Mouse (Mus musculus): ENCODE results near the gene 4933428G20Rik. TPM values are rescaled to one million over a fixed set of nuclear protein-coding genes. Genes with fewer than 3 reads are reported as not detected.
A peak's percentile ranks its signal among the peaks of the same experiment; 100 is the strongest.

4933428G20Rik gene
- polyA plus RNA-seq, 1 experiment from 2014 or later: 0.54 TPM

GRCm38 (mm10) chr11:97463991-97464390, 36.1 kb downstream of the 4933428G20Rik start:
- Histone ChIP-seq H3K4me3 (no peak overlapping the region), H3K27me3 (replicated peaks; ENCODE audit: low read depth, poor library complexity, severe bottlenecking) (peaks cover 35% of the 10 kb centered on the region), H3K9me3 (no peaks in the 10 kb centered on the region), H3K36me3 (replicated peaks) (peaks cover 88% of the 10 kb centered on the region), H3K27ac (replicated peaks) (no peak overlapping the region), H3K4me1 (peaks cover 9% of the 10 kb centered on the region; the same call in 1 of the 2 replicates)
- 90% methylated on average over 4 of the region's 4 CpGs for WGBS
- DNase-seq (ENCODE audit: low spot score): no peak

- no peak for DNase-seq (ENCODE audit: low spot score)
- Histone ChIP-seq H3K4me1 (peaks cover 9% of the 10 kb centered on the region; the same call in 1 of the 2 replicates), H3K27ac (replicated peaks) (no peak overlapping the region), H3K36me3 (replicated peaks) (peaks cover 96% of the 10 kb centered on the region), H3K27me3 (replicated peaks; ENCODE audit: low read depth, poor library complexity, severe bottlenecking) (peaks cover 35% of the 10 kb centered on the region), H3K4me3 (0 out of 2 replicates have a peak overlapping the region, but pooled peaks have one; percentile 6), H3K9me3 (no peaks in the 10 kb centered on the region)
- 48% methylated on average over 33 of the region's 33 CpGs for WGBS
Measured at GRCm38 (mm10) chr11:97463166-97463565, 37.0 kb downstream of the 4933428G20Rik start.

- Histone ChIP-seq H3K4me3 (no peak overlapping the region), H3K36me3 (replicated peaks) (peaks cover 99% of the 10 kb centered on the region), H3K4me1 (peaks cover 9% of the 10 kb centered on the region; the same call in 1 of the 2 replicates), H3K27ac (replicated peaks) (no peak overlapping the region), H3K9me3 (no peaks in the 10 kb centered on the region), H3K27me3 (replicated peaks; ENCODE audit: low read depth, poor library complexity, severe bottlenecking) (peaks cover 35% of the 10 kb centered on the region)
- DNase-seq (ENCODE audit: low spot score): no peak
- whole genome bisulfite sequencing: 85% methylated on average over 6 of the region's 6 CpGs
Measured at GRCm38 (mm10) chr11:97462538-97462937, 37.6 kb downstream of the 4933428G20Rik start.

- Histone ChIP-seq H3K9me3 (no peaks in the 10 kb centered on the region), H3K4me1 (peaks cover 9% of the 10 kb centered on the region; the same call in 1 of the 2 replicates), H3K27me3 (replicated peaks; ENCODE audit: low read depth, poor library complexity, severe bottlenecking) (peaks cover 35% of the 10 kb centered on the region), H3K4me3 (no peak overlapping the region), H3K27ac (replicated peaks) (no peak overlapping the region), H3K36me3 (replicated peaks) (peaks cover 100% of the 10 kb centered on the region)
- DNase-seq (ENCODE audit: low spot score): no peak
- WGBS: 87% methylated on average over 3 of the region's 3 CpGs
Measured at GRCm38 (mm10) chr11:97461307-97461820, 38.8 kb downstream of the 4933428G20Rik start.

- H3K9me3 ChIP-seq: no peaks in the 10 kb centered on the region
- peaks cover 94% of the 10 kb centered on the region for H3K36me3 ChIP-seq (replicated peaks)
- WGBS: 88% methylated on average over 4 of the region's 4 CpGs
- no peak for DNase-seq (ENCODE audit: low spot score)
- H3K27ac ChIP-seq (replicated peaks): no peak overlapping the region
- peaks cover 7% of the 10 kb centered on the region; the same call in 1 of the 2 replicates for H3K27me3 ChIP-seq (replicated peaks; ENCODE audit: low read depth, poor library complexity, severe bottlenecking)
- H3K4me1 ChIP-seq: no peaks in the 10 kb centered on the region
- H3K4me3 ChIP-seq: no peak overlapping the region
Measured at GRCm38 (mm10) chr11:97457120-97457519, 43.0 kb downstream of the 4933428G20Rik start.

- 0 out of 2 replicates have a peak overlapping the region, but pooled peaks have one; percentile 31 for H3K27ac ChIP-seq (replicated peaks)
- H3K9me3 ChIP-seq: no peaks in the 10 kb centered on the region
- H3K27me3 ChIP-seq (replicated peaks; ENCODE audit: low read depth, poor library complexity, severe bottlenecking): no peaks in the 10 kb centered on the region
- peaks cover 26% of the 10 kb centered on the region for H3K4me1 ChIP-seq
- WGBS: 92% methylated on average over 15 of the region's 15 CpGs
- H3K4me3 ChIP-seq: no peak overlapping the region
- peaks cover 79% of the 10 kb centered on the region for H3K36me3 ChIP-seq (replicated peaks)
- DNase-seq (ENCODE audit: low spot score): no peak
Measured at GRCm38 (mm10) chr11:97451625-97452024, 48.5 kb downstream of the 4933428G20Rik start.

- peak overlapping the region; percentile 84 for H3K27ac ChIP-seq (replicated peaks)
- 35% methylated on average over 10 of the region's 10 CpGs for WGBS
- no peaks in the 10 kb centered on the region for H3K27me3 ChIP-seq (replicated peaks; ENCODE audit: low read depth, poor library complexity, severe bottlenecking)
- peaks cover 37% of the 10 kb centered on the region for H3K4me1 ChIP-seq
- peak overlapping the region; percentile 61 for H3K4me3 ChIP-seq
- no peak for DNase-seq (ENCODE audit: low spot score)
- peaks cover 80% of the 10 kb centered on the region for H3K36me3 ChIP-seq (replicated peaks)
- H3K9me3 ChIP-seq: no peaks in the 10 kb centered on the region
Measured at GRCm38 (mm10) chr11:97450305-97450922, 49.7 kb downstream of the 4933428G20Rik start.

GRCm38 (mm10) chr11:97449601-97450293, 50.4 kb downstream of the 4933428G20Rik start:
- WGBS: 15% methylated on average over 15 of the region's 15 CpGs
- peaks cover 40% of the 10 kb centered on the region for H3K4me1 ChIP-seq
- 0 out of 2 replicates have a peak, but pooled peaks cover under 1% of the 10 kb centered on the region for H3K27me3 ChIP-seq (replicated peaks; ENCODE audit: low read depth, poor library complexity, severe bottlenecking)
- peak overlapping the region; percentile 61 for H3K4me3 ChIP-seq
- H3K27ac ChIP-seq (replicated peaks): peak overlapping the region; percentile 84
- no peaks in the 10 kb centered on the region for H3K9me3 ChIP-seq
- DNase-seq (ENCODE audit: low spot score): peak; percentile 87
- peaks cover 85% of the 10 kb centered on the region for H3K36me3 ChIP-seq (replicated peaks)

- Histone ChIP-seq H3K27me3 (replicated peaks; ENCODE audit: low read depth, poor library complexity, severe bottlenecking) (0 out of 2 replicates have a peak, but pooled peaks cover 7% of the 10 kb centered on the region), H3K4me3 (peak overlapping the region; percentile 61; the same call in 1 of the 2 replicates), H3K36me3 (replicated peaks) (peaks cover 85% of the 10 kb centered on the region), H3K9me3 (no peaks in the 10 kb centered on the region), H3K27ac (replicated peaks) (no peak overlapping the region), H3K4me1 (peaks cover 49% of the 10 kb centered on the region)
- WGBS: 86% methylated on average over 11 of the region's 11 CpGs
- DNase-seq (ENCODE audit: low spot score): no peak
Measured at GRCm38 (mm10) chr11:97448611-97449394, 51.3 kb downstream of the 4933428G20Rik start.

GRCm38 (mm10) chr11:97447979-97448378, 52.2 kb downstream of the 4933428G20Rik start:
- Histone ChIP-seq H3K4me1 (peaks cover 53% of the 10 kb centered on the region), H3K27ac (replicated peaks) (no peak overlapping the region), H3K27me3 (replicated peaks; ENCODE audit: low read depth, poor library complexity, severe bottlenecking) (0 out of 2 replicates have a peak, but pooled peaks cover 7% of the 10 kb centered on the region), H3K4me3 (no peak overlapping the region), H3K36me3 (replicated peaks) (peaks cover 77% of the 10 kb centered on the region), H3K9me3 (no peaks in the 10 kb centered on the region)
- no peak for DNase-seq (ENCODE audit: low spot score)
- WGBS: 77% methylated on average over 7 of the region's 7 CpGs

- peaks cover 57% of the 10 kb centered on the region for H3K36me3 ChIP-seq (replicated peaks)
- peak overlapping the region; percentile 9; the same call in 1 of the 2 replicates for H3K4me3 ChIP-seq
- no peaks in the 10 kb centered on the region for H3K9me3 ChIP-seq
- no peak for DNase-seq (ENCODE audit: low spot score)
- peaks cover 25% of the 10 kb centered on the region for H3K27me3 ChIP-seq (replicated peaks; ENCODE audit: low read depth, poor library complexity, severe bottlenecking)
- WGBS: 61% methylated on average over 4 of the region's 4 CpGs
- peaks cover 65% of the 10 kb centered on the region for H3K4me1 ChIP-seq
- H3K27ac ChIP-seq (replicated peaks): peak overlapping the region; percentile 31
Measured at GRCm38 (mm10) chr11:97445999-97446511, 54.1 kb downstream of the 4933428G20Rik start.

- Histone ChIP-seq H3K4me1 (peaks cover 65% of the 10 kb centered on the region), H3K4me3 (no peak overlapping the region), H3K27me3 (replicated peaks; ENCODE audit: low read depth, poor library complexity, severe bottlenecking) (peaks cover 29% of the 10 kb centered on the region), H3K36me3 (replicated peaks) (peaks cover 57% of the 10 kb centered on the region), H3K27ac (replicated peaks) (peak overlapping the region; percentile 65), H3K9me3 (no peaks in the 10 kb centered on the region)
- no peak for DNase-seq (ENCODE audit: low spot score)
- WGBS: 78% methylated on average over 6 of the region's 6 CpGs
Measured at GRCm38 (mm10) chr11:97445596-97445995, 54.5 kb downstream of the 4933428G20Rik start.
